Mouse (Mus musculus): ENCODE measurements around the gene Mfsd6. TPM values are rescaled to one million over a fixed set of nuclear protein-coding genes. Genes with fewer than 3 reads are reported as not detected.

Mfsd6 gene
- polyA plus RNA-seq, 1 experiment: 4.3 TPM

GRCm38 (mm10) chr1:52718068-52718748 is 9.1 kb downstream of the Mfsd6 start:
- Histone ChIP-seq H3K4me1 (ENCODE audit: control insufficient read depth, insufficient read depth, low read length) (no peaks in the 10 kb centered on the region), H3K4me3 (ENCODE audit: low read depth, low read length) (no peak overlapping the region), H3K36me3 (ENCODE audit: control insufficient read depth, insufficient read depth, low read length, poor library complexity, severe bottlenecking) (no peaks in the 10 kb centered on the region), H3K27ac (ENCODE audit: insufficient read depth, low read length) (no peak overlapping the region), H3K27me3 (ENCODE audit: control insufficient read depth, insufficient read depth, low read length, poor library complexity, severe bottlenecking) (no peaks in the 10 kb centered on the region), H3K9ac (ENCODE audit: low read depth, poor library complexity, severe bottlenecking) (no peak overlapping the region), H3K9me3 (replicated peaks; ENCODE audit: control insufficient read depth, insufficient read depth, low read length, poor library complexity, severe bottlenecking) (no peaks in the 10 kb centered on the region)
- TF ChIP-seq EP300 (IDR thresholded peaks at IDR 0.05; ENCODE audit: insufficient read depth, low read depth, low read length) (no peak), POLR2A (IDR thresholded peaks at IDR 0.05; ENCODE audit: insufficient read depth, low read length) (no peak), CTCF (IDR thresholded peaks at IDR 0.05; ENCODE audit: low read depth, low read length) (no peak)

- Histone ChIP-seq H3K36me3 (ENCODE audit: control insufficient read depth, insufficient read depth, low read length, poor library complexity, severe bottlenecking) (no peaks in the 10 kb centered on the region), H3K27me3 (ENCODE audit: control insufficient read depth, insufficient read depth, low read length, poor library complexity, severe bottlenecking) (no peaks in the 10 kb centered on the region), H3K4me1 (ENCODE audit: control insufficient read depth, insufficient read depth, low read length) (no peaks in the 10 kb centered on the region), H3K9ac (ENCODE audit: low read depth, poor library complexity, severe bottlenecking) (no peak overlapping the region), H3K27ac (ENCODE audit: insufficient read depth, low read length) (no peak overlapping the region), H3K4me3 (ENCODE audit: low read depth, low read length) (no peak overlapping the region), H3K9me3 (replicated peaks; ENCODE audit: control insufficient read depth, insufficient read depth, low read length, poor library complexity, severe bottlenecking) (no peaks in the 10 kb centered on the region)
- no peak for TF ChIP-seq CTCF (IDR thresholded peaks at IDR 0.05; ENCODE audit: low read depth, low read length)
- TF ChIP-seq POLR2A (IDR thresholded peaks at IDR 0.05; ENCODE audit: insufficient read depth, low read length): no peak
- no peak for TF ChIP-seq EP300 (IDR thresholded peaks at IDR 0.05; ENCODE audit: insufficient read depth, low read depth, low read length)
These were observed 12.8 kb downstream of the Mfsd6 start for GRCm38 (mm10) chr1:52714451-52714850.

GRCm38 (mm10) chr1:52714021-52714420 is 13.2 kb downstream of the Mfsd6 start:
- no peak overlapping the region for H3K4me3 ChIP-seq (ENCODE audit: low read depth, low read length)
- TF ChIP-seq POLR2A (IDR thresholded peaks at IDR 0.05; ENCODE audit: insufficient read depth, low read length): no peak
- no peak for TF ChIP-seq EP300 (IDR thresholded peaks at IDR 0.05; ENCODE audit: insufficient read depth, low read depth, low read length)
- TF ChIP-seq CTCF (IDR thresholded peaks at IDR 0.05; ENCODE audit: low read depth, low read length): no peak
- H3K27ac ChIP-seq (ENCODE audit: insufficient read depth, low read length): no peak overlapping the region
- H3K27me3 ChIP-seq (ENCODE audit: control insufficient read depth, insufficient read depth, low read length, poor library complexity, severe bottlenecking): no peaks in the 10 kb centered on the region
- H3K36me3 ChIP-seq (ENCODE audit: control insufficient read depth, insufficient read depth, low read length, poor library complexity, severe bottlenecking): no peaks in the 10 kb centered on the region
- no peaks in the 10 kb centered on the region for H3K4me1 ChIP-seq (ENCODE audit: control insufficient read depth, insufficient read depth, low read length)
- no peaks in the 10 kb centered on the region for H3K9me3 ChIP-seq (replicated peaks; ENCODE audit: control insufficient read depth, insufficient read depth, low read length, poor library complexity, severe bottlenecking)
- H3K9ac ChIP-seq (ENCODE audit: low read depth, poor library complexity, severe bottlenecking): no peak overlapping the region

- Histone ChIP-seq H3K9me3 (replicated peaks; ENCODE audit: control insufficient read depth, insufficient read depth, low read length, poor library complexity, severe bottlenecking) (no peaks in the 10 kb centered on the region), H3K36me3 (ENCODE audit: control insufficient read depth, insufficient read depth, low read length, poor library complexity, severe bottlenecking) (no peaks in the 10 kb centered on the region), H3K27me3 (ENCODE audit: control insufficient read depth, insufficient read depth, low read length, poor library complexity, severe bottlenecking) (no peaks in the 10 kb centered on the region), H3K4me3 (ENCODE audit: low read depth, low read length) (no peak overlapping the region), H3K27ac (ENCODE audit: insufficient read depth, low read length) (no peak overlapping the region), H3K4me1 (ENCODE audit: control insufficient read depth, insufficient read depth, low read length) (no peaks in the 10 kb centered on the region), H3K9ac (ENCODE audit: low read depth, poor library complexity, severe bottlenecking) (no peak overlapping the region)
- TF ChIP-seq CTCF (IDR thresholded peaks at IDR 0.05; ENCODE audit: low read depth, low read length) (no peak), POLR2A (IDR thresholded peaks at IDR 0.05; ENCODE audit: insufficient read depth, low read length) (no peak), EP300 (IDR thresholded peaks at IDR 0.05; ENCODE audit: insufficient read depth, low read depth, low read length) (no peak)
These were observed 18.5 kb downstream of the Mfsd6 start for GRCm38 (mm10) chr1:52708745-52709144.

GRCm38 (mm10) chr1:52707030-52707429 is 20.2 kb downstream of the Mfsd6 start:
- TF ChIP-seq CTCF (IDR thresholded peaks at IDR 0.05; ENCODE audit: low read depth, low read length) (no peak), POLR2A (IDR thresholded peaks at IDR 0.05; ENCODE audit: insufficient read depth, low read length) (no peak), EP300 (IDR thresholded peaks at IDR 0.05; ENCODE audit: insufficient read depth, low read depth, low read length) (no peak)
- Histone ChIP-seq H3K4me3 (ENCODE audit: low read depth, low read length) (no peak overlapping the region), H3K9me3 (replicated peaks; ENCODE audit: control insufficient read depth, insufficient read depth, low read length, poor library complexity, severe bottlenecking) (no peaks in the 10 kb centered on the region), H3K36me3 (ENCODE audit: control insufficient read depth, insufficient read depth, low read length, poor library complexity, severe bottlenecking) (no peaks in the 10 kb centered on the region), H3K9ac (ENCODE audit: low read depth, poor library complexity, severe bottlenecking) (no peak overlapping the region), H3K27me3 (ENCODE audit: control insufficient read depth, insufficient read depth, low read length, poor library complexity, severe bottlenecking) (no peaks in the 10 kb centered on the region), H3K4me1 (ENCODE audit: control insufficient read depth, insufficient read depth, low read length) (no peaks in the 10 kb centered on the region), H3K27ac (ENCODE audit: insufficient read depth, low read length) (no peak overlapping the region)

GRCm38 (mm10) chr1:52702738-52703491 is 24.3 kb downstream of the Mfsd6 start:
- TF ChIP-seq POLR2A (IDR thresholded peaks at IDR 0.05; ENCODE audit: insufficient read depth, low read length): no peak
- no peak for TF ChIP-seq EP300 (IDR thresholded peaks at IDR 0.05; ENCODE audit: insufficient read depth, low read depth, low read length)
- TF ChIP-seq CTCF (IDR thresholded peaks at IDR 0.05; ENCODE audit: low read depth, low read length): no peak
- no peak overlapping the region for H3K27ac ChIP-seq (ENCODE audit: insufficient read depth, low read length)

More at GRCm38 (mm10) chr1:52702738-52703491, 24.3 kb downstream of the Mfsd6 start:
- Histone ChIP-seq H3K4me1 (ENCODE audit: control insufficient read depth, insufficient read depth, low read length) (no peaks in the 10 kb centered on the region), H3K4me3 (ENCODE audit: low read depth, low read length) (no peak overlapping the region), H3K36me3 (ENCODE audit: control insufficient read depth, insufficient read depth, low read length, poor library complexity, severe bottlenecking) (no peaks in the 10 kb centered on the region), H3K9me3 (replicated peaks; ENCODE audit: control insufficient read depth, insufficient read depth, low read length, poor library complexity, severe bottlenecking) (no peaks in the 10 kb centered on the region), H3K27me3 (ENCODE audit: control insufficient read depth, insufficient read depth, low read length, poor library complexity, severe bottlenecking) (no peaks in the 10 kb centered on the region; the same call in 1 of the 2 replicates), H3K9ac (ENCODE audit: low read depth, poor library complexity, severe bottlenecking) (no peak overlapping the region)

Measured in ES-Bruce4 (cell line).